Mouse (Mus musculus): ENCODE measurements around the gene Cdc42ep5.

The Cdc42ep5 gene

DNA sequence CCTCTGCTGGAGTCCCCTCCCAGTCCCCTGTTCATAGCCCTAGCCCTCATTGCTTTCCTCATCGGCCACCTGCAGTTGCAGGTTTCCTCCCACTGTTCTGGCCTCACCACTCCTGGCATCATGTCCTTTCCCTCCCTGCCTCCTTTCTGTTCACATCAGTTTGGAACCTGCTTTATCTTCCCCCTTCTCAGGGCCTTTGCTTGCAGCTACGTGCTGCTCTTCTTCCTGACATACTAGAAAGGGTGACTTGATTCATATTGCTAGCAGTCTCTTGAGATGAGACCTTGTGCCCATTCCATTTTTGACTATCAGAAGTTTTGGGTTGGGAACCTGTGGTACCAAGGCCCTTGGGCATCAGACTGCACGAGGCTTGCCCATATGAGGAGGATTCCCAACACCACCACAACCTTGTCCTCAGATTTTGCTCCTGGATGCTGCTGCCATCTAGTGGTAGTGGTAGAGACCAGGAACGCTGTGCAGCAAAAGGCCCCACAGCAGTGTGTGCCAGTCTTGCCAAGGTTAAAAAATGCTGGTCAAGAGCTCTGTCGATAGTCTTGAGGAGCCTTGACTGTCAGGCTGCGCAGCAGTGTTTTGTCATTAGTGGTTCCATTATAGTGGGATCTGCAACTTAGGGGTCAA is 19.0 kb downstream of the Cdc42ep5 start:
- no peak for DNase-seq (ENCODE audit: low read depth)

DNA sequence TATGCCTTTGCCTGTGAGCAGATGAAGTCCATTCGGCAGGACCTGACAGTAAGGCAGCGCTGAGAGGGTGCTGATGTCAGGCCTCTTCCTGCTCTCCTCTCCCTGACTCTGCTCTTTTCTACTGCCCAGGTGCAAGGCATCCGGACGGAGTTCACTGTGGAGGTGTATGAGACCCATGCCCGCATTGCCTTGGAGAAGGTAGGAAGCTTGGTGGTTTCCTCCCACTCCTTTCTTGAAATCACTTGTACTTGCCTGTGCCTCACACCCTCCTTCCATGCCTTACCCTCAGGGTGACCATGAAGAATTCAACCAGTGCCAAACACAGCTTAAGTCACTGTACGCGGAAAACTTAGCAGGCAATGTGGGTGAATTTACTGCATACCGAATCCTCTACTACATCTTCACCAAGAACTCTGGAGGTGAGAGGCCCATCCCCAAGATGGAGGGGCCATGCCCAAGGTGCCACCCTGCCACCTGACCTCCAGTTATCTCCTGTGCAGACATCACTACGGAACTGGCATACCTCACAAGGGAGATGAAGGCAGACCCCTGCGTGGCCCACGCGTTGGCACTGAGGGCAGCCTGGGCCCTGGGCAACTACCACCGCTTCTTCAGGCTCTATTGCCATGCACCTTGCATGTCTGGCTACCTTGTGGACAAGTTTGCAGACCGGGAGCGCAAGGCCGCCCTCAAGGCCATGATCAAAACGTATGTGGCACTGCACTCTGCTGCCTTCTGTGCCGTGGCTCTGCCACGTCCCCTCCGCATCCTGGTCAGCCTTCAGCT is 19.7 kb downstream of the Cdc42ep5 start:
- no peak for DNase-seq (ENCODE audit: low read depth)

DNA sequence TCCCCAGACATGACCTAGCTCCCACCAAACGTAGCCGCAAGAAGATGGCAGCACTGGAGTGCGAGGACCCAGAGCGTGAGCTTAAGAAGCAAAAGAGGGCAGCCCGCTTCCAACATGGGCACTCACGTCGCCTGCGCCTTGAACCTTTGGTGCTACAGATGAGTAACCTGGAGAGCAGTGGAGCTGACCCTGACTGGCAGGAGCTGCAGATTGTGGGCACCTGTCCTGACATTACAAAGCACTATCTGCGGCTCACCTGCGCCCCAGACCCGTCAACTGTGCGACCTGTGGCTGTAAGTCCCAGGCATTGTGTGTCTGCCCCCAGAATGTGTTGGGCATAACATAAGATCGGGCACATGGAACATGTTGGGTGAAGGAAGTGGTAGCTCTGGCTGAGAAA is 20.6 kb downstream of the Cdc42ep5 start:
- no peak for DNase-seq (ENCODE audit: low read depth)

DNA sequence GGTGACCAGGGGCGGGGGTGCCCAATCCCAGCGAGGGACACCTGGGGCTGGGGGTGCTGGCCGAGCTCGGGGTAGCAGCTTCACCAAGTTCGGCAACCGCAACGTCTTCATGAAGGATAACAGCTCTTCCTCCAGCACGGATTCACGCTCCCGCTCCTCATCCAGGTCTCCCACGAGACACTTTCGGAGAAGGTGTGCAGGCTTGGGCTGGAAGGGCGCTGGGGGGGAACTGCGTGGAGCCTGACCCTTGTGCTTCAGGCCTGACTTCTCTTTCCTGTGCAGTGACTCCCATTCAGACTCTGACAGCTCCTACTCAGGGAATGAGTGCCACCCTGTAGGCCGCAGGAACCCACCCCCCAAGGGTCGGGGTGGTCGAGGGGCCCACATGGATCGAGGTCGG is 21.2 kb downstream of the Cdc42ep5 start:
- no peak for DNase-seq (ENCODE audit: low read depth)

DNA sequence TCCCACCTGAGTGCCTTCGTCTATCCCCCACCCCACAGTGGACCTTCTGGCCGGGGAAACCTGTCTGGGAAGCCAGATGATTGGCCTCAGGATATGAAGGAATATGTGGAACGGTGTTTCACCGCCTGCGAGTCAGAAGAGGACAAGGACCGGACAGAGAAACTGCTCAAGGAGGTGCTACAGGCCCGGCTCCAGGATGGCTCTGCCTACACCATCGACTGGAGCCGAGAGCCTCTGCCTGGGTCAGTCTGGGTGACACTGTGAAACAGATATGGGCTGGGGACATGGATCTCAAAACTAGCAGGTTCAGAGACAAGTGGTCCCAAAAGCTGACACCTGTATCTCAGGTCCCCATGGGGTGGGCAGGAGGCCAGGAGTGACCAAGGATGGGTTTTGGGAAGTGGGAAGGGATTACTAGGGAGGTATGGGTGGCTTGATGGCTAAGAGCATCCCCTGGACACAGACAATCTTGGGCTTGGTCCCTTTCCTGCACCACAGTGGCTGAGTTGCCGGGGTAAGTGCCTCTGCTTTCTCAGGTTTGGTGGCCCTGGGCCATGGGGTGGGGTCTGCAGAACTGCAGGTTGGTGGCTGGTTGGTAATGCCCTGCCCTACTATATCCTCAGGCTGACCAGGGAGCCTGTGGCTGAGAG is 21.7 kb downstream of the Cdc42ep5 start:
- DNase-seq (ENCODE audit: low read depth): no peak

DNA sequence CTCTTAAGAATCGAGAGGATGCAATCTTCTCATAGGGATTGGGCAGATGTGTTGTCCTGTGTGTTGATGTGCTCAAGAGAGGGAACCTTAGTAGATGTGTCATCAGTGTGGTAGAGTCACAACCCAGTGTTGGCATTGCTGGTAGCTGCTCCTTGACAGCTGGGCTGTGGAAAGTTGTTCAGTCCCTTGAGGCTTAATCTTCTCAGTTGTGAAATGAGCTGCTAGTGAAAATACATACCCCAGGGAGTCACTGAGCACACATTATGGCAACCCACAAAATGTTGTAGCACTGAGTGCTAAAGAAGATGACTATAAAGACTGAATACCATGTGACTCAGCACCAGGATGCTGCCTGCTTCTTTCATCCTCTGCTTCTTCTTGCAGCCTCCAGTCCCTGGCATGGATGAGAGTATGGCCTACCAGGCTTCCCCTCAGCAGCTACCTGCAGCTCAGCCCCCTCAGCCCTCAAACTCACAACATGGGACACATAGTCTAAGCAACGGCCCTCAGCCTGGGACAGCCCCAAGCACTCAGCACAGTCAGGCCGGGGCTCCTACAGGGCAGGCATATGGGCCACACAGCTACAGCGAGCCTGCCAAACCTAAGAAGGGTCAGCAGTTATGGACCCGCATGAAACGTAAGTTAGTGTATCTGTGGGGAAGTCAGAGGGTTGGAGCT is 22.9 kb downstream of the Cdc42ep5 start:
- DNase-seq (ENCODE audit: low read depth): no peak

DNA sequence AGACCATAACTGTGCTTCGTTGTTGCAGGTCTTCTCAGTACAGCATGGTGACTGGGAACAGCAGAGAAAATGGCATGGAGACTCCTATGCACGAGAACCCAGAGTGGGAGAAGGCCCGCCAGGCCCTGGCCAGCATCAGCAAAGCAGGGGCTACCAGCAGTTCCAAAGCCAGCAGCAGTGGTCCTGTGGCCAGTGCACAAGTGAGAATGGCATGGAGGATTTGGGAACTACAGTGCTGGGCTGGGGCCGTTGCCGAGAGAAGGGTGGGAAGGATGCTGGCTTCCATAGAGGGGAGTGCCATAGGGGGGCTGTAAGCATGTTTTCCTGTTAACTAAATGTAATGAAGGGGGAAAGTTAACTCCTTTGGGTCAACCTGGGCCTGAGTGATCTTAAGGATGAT is 25.3 kb downstream of the Cdc42ep5 start:
- DNase-seq (ENCODE audit: low read depth): no peak

DNA sequence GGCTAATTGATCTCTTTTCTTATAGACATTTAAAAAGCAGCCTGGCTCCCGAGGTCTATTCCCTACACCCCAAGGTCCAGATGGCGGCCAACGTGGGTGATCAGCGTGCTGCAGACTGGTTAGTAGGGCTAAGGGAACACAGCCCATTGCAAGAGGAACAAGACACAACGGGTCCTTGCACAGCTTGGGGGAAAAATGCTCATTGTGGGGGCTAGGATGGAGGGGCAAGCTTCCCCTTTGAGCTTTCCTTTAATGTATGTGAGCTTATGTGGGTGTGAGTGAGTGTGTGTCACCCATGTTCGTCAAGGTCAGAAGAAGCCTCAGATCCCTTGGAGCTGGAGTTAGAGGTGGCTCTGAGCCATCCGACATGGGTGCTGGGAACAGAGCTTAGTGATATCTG is 26.0 kb downstream of the Cdc42ep5 start:
- no peak for DNase-seq (ENCODE audit: low read depth)

DNA sequence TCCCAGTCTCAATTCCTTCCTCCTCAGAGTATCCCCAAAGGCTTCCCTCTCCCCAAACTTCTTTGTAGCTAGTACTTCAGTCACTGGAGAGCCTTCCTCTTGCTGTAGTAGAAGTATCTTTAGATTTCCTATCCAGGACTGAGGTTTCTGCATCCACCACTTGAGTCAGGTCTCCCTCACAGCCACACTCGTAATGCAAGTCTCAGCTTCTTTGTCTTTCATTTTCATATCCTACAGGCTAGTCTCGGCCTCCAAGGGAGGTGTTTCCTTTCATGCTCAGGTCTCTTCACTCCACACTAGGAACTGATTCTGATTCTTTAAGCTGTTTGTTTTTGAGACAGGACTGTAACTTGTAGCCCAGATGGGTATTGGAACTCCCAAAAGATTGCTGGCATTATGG is 26.5 kb downstream of the Cdc42ep5 start:
- DNase-seq (ENCODE audit: low read depth): no peak

DNA sequence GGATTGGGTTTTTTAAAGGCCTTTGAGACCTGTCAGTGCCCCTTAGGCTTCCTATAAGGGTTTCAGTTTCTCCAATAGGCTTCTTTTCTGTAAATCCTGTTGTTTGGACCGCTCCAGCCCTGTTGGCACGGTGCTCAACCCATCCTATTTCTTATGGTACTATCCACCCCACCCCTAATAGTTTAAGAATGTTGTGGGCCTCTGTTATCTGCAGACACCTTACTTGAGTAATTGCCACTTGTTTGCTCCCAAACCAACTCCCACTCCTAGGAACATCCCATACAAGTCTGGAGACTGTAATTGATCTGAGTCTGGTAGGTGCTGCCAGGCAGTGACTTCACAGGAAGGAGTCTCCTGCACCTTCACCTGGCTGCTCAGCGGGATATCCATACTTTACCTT is 26.9 kb downstream of the Cdc42ep5 start:
- no peak for DNase-seq (ENCODE audit: low read depth)

DNA sequence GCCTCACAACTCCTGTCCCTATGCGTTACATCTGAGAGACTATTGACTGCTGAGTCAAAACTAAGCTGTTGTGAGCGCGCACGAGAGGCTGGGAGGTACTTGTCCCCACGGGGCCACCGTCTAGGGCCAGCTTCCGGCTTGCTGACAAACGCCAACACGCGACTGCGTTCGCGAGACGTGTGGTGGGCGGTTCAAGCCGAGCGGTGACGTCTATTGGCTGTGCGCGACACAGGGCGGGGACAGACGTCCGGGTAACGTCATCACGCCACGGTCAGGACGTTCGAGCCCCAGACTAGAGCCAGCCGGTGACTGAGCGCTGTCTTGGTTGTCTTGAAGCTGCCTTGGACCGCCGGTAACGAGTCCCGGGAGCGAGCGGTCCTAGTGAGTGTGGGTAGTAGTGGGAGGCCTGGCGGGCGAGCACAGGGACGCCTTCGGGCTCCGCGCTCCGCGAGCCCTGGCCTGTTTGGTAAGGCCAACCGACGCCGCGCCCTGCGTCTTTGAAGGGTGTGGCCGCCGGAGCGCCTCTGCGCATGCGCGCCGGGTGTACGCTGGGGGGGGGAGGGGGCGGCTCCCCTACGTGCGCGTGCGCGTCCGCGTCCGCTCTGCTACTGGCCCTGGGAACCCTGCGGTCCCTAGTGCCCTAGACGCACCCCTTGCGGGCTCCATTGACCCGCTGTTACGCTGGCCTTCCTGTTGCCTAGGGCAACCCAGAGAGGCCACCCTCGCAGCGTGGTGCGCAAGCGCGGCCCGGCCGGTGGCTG is 27.7 kb downstream of the Cdc42ep5 start, which contains the start of gene Leng8:
Gene Leng8, plus strand, starts transcription at position 269 of the 761 bp plus-strand sequence.
- DNase-seq (ENCODE audit: low read depth): peak; percentile 95

DNA sequence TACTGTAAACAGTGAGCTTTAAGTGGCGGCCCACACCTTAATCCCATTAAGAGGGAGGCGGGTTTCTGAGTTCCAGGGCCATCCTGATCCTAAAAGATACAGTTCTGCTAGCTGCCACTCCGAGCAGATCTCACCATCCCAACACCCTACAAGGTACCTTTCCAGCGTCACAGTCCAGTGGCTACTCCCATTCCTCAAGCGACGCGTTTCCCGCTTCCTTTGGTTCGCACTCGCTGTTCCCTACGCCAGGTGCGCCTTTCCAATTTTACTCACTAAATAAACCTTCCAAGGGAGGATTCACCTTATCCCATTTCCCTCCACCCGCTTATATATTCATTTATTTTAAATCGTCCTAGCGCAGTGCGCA is 28.3 kb downstream of the Cdc42ep5 start:
- no peak for DNase-seq (ENCODE audit: low read depth)

DNA sequence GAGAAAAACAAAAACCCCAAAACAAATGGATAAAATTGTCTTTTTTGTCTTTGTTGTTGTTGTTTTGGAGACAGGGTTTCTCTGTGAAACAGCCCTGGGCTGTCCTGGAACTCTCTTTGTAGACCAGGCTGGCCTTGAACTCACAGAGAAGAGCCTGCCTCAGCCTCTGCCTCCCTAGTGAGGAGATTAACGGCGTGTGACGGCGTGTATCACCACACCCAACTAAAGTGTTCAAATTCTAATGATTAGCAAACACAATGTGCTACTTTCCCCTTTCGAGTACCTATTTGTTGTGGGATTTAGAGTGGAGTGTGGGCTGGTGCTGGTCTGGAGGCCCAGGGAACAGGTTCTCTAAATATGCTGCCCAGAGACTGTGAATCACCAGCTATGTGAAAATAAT is 29.7 kb downstream of the Cdc42ep5 start:
- no peak for DNase-seq (ENCODE audit: low read depth)

DNA sequence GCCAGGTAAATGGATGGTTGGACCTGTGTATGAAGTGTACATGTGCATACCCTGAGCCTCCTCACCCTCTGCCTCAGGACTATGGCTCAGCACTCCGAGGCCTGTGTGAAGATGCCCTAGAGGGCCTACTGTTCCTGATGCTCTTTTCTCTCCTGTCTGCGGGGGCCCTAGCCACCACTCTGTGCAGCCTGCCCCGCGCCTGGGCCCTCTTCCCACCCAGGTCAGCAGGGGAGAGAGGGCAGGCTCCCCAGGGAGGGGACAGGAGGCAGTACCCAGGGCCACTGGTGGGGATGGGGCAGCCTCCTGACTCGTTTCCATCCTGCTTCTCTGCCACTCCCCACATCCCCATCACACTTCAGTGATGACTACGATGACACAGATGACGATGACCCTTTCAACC is 31.7 kb downstream of the Cdc42ep5 start:
- DNase-seq (ENCODE audit: low read depth): no peak

DNA sequence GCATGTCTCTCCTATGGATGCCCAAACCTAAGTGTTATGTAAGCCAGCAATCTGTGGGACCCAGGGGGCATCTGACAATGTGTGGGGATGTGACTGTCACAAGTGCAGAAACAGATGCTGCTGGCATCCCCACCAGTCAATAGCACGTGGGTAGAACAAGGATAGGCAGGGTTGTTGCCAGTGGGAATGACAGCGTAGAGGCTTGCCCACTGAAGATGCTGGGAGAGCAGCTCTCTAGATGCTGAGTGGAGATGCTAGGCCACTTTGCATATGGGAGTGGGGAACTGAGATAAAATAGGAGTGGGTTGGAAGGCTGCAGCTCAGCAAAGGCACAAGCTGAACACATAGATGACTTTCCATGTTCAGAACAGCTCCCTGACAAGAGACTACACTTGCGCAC is 32.1 kb downstream of the Cdc42ep5 start:
- DNase-seq (ENCODE audit: low read depth): no peak

DNA sequence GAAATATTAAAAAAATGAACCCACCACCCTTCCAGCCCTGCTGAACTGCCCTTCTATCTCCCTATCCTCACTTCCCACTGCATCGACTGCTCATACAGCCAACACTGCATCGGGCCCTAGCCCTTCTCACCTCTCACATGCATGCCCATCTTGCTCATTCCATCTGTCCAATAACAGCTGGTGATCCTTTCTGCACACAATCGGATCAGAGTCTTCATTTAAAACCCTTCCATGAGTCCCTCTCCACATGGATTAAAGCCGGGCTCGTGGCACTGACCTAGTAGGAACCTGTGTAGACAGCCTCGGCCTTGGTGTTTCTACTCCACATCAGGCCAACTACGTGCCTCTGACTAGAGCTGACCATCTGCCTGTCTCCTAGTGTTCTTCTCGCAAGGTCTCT is 32.7 kb downstream of the Cdc42ep5 start:
- DNase-seq (ENCODE audit: low read depth): no peak

DNA sequence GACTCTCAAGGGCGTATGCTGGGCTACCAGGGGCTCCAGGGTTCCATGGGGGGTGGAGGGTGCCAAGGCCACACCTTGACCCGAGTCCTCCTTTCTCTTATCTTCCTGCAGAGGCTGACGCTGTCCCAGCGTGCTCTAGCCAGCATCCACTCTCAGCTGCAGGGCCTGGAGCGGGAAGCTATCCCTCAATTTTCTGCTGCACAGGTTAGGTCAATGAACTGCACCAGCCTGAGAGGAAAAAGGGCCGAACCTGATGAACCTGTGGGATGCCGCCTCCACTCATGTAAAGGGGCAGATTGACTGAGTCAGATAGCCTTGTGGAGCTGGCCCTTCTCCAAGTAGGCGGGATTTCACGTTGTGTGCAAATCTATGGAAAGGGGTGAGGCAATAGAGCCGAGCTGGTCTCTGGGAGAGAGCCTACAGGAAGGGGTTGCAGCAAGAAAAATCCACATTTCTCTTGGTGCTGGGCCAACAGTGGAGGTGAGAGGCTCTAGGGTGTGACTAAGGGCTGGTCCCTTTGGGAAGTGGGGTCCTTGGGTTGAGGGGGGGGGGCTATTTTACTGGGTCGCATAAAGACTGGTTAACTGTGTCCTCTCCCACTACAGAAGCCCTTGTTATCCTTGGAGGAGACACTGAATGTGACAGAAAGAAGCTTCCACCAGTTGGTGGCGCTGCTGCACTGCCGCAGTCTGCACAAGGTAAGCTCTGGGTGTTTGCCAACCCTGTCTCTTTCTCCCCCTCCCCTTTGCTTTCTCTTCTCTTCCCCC is 33.8 kb downstream of the Cdc42ep5 start:
- DNase-seq (ENCODE audit: low read depth): peak; percentile 79

DNA sequence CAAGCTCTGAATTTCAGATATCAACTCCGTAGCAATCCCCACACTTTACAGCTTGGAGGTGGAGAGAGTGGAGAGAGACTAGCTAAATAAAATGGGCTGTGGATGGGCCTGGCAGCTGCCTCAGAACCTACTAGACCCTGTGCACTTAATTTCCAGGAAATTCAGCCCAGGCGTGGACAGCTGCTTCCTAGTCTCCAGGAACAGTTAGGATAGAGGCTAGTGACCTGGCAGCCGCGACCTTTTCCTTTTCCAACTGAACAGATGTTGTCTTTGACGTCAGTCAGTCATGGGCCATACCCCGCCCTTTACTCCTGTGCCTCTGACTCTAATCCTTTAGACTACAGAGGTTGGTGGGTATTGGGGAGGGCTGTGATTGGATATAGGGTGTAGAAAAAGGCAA is 35.8 kb downstream of the Cdc42ep5 start:
- no peak for DNase-seq (ENCODE audit: low read depth)

DNA sequence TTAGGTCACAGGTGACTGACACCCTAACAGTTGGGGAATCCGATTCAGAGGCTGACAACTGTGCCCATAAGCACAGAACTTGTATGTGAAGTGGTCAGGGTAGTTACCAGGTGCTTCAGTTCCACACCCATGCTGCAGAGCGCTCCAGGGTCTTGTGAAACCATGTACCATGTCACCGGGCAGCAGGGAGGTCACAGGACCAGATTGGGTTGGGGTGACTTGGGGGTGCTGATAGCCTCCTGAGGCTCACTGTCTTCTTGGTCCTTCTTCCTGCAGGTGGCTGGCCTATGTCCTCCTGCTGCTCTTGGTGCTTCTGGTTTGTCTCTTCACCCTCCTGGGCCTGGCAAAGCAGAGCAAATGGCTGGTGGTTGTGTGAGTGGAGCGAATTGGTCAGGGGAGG is 36.8 kb downstream of the Cdc42ep5 start:
- DNase-seq (ENCODE audit: low read depth): no peak

DNA sequence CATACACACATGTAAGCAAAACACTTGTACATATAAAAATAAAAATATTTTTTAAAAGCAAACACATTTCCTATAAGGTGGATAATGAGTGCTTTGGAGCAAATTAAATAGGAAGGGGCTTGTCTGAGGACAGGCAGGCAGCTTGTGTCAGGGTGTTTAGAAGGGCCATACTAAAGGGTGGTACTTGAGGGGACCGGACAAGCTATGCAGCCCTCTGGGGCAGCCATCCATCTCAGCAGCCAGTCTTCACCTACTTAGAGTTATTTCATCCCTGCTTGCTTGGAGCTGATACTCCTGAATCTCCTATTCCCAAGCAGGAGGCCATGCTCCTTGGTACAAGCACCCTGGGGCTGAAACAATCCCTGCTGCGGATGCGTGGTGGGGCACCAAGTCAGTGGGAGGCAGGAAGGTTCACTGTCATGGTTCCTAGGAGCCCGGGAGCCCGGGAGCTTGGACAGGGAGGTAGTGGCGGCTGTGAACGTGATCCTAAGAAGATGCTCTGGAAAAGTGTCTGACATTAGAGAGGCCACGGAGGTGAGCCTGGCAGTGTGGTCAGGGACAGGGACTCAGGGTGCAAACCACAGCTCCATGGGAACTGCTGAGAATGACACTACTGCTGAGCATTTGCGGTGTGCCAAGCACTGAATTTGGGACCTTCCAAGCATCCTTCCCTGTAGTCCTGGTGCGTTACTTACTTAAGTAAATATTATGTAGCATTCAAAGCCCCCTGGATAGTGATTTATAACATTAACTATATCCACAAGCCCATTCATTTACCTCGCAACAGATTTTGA is 37.5 kb downstream of the Cdc42ep5 start:
- no peak for DNase-seq (ENCODE audit: low read depth)
